Mouse (Mus musculus) neural tube, embryonic 12.5 days (tissue): ENCODE data around the gene Ubd. TPM values are rescaled to one million over a fixed set of nuclear protein-coding genes. Genes with fewer than 3 reads are reported as not detected.

Source experiments
- ATAC-seq: fragments of 200-750 bp; cut with Nextera tagmentation; 2 replicates; pipeline ENCODE4 v1.8.0; 2017; ENCODE audit warnings: low read depth, mild to moderate bottlenecking, moderate TSS enrichment, moderate library complexity; ENCODE audit not compliant: low FRiP score
- H3K27ac ChIP-seq: fragments of 300-500 bp; sonication (generic); 2 replicates; pipeline ENCODE4 v1.5.1; 2016
- H3K27me3 ChIP-seq: fragments of 300-500 bp; sonication (generic); replicated peaks from 2 replicates; pipeline ENCODE4 v1.6.1; 2016; ENCODE audit warnings: mild to moderate bottlenecking
- H3K36me3 ChIP-seq: fragments of 300-500 bp; sonication (generic); 2 replicates; pipeline ENCODE4 v1.6.1; 2016; ENCODE audit warnings: mild to moderate bottlenecking
- H3K4me1 ChIP-seq: fragments of 300-500 bp; sonication (generic); 2 replicates; pipeline ENCODE4 v1.6.1; 2016
- H3K4me2 ChIP-seq: fragments of 300-500 bp; sonication (generic); replicated peaks from 2 replicates; pipeline ENCODE4 v1.6.1; 2016; ENCODE audit warnings: mild to moderate bottlenecking
- H3K4me3 ChIP-seq: fragments of 300-500 bp; sonication (generic); 2 replicates; pipeline ENCODE4 v1.5.1; 2016
- H3K9ac ChIP-seq: fragments of 300-500 bp; sonication (generic); 2 replicates; pipeline ENCODE4 v1.6.1; 2016; ENCODE audit warnings: mild to moderate bottlenecking
- H3K9me3 ChIP-seq: fragments of 300-500 bp; sonication (generic); 2 replicates; pipeline ENCODE4 v1.6.1; 2016; ENCODE audit warnings: mild to moderate bottlenecking
- WGBS: fragments of 180-500 bp; shearing (Covaris S2); methylation state at CpG from one replicate; pipeline ENCODE4 v1.1.7; 2016; 5-methylcytosine and 5-hydroxymethylcytosine counted together
- polyA plus RNA-seq: library from polyadenylated mRNA; unstranded; fragments of >200 nt; fragmentation: Nextera tagmentation; extraction: Ambion mirVana; gene quantifications from 2 replicates; pipeline ENCODE4 v1.2.1, GENCODE M21; 2016

Gene Ubd
- not detected in 2 replicates for polyA plus RNA-seq

GRCm38 (mm10) chr17:37193656-37194055, at the start of gene Ubd:
Gene Ubd, plus strand, starts transcription at chr17:37193892.
- WGBS: 79% methylated on average over 2 of the region's 2 CpGs
- H3K27me3 ChIP-seq: peaks cover 30% of the 10 kb centered on the region
- no peak within 1 kb of the TSS for H3K27ac ChIP-seq
- no peak within 1 kb of the TSS for H3K4me2 ChIP-seq
- H3K36me3 ChIP-seq: no peaks in the 10 kb centered on the region
- no peak within 1 kb of the TSS for H3K9ac ChIP-seq
- ATAC-seq: no peak
- H3K4me3 ChIP-seq: no peak within 1 kb of the TSS
- H3K9me3 ChIP-seq: no peaks in the 10 kb centered on the region
- H3K4me1 ChIP-seq: peaks cover 8% of the 10 kb centered on the region; the same call in 1 of the 2 replicates

GRCm38 (mm10) chr17:37161394-37161793, 32.3 kb upstream of the Ubd start, which contains the start of gene Olfr93:
Gene Olfr93, minus strand, starts transcription at chr17:37161494.
- no peaks in the 10 kb centered on the region for H3K27me3 ChIP-seq
- H3K36me3 ChIP-seq: no peaks in the 10 kb centered on the region
- no peak within 1 kb of the TSS for H3K4me2 ChIP-seq
- H3K9ac ChIP-seq: no peak within 1 kb of the TSS
- H3K27ac ChIP-seq: no peak within 1 kb of the TSS
- no peaks in the 10 kb centered on the region for H3K4me1 ChIP-seq
- H3K9me3 ChIP-seq: no peaks in the 10 kb centered on the region
- H3K4me3 ChIP-seq: no peak within 1 kb of the TSS
- ATAC-seq: no peak

DNA sequence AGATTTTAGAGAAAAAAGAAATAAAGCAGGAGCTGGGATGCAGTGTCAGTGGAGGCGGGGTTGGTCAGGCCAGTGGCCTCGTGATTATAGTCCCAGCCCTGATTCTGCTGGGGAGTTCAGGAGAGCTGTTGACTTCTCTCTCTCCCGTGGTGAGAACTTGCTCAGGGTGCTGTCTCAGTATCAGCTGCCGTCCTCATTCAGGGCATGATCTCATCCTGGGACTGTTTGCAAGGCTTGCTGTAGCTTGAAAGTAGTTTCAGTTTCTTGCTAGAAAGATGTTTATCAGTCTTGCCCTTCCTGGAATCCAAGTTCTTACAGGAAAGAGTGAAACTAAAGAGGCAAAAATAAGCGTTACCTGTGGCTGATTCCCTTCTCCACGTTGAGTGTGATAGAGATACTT, 8.2 kb upstream of the Ubd start:
- Histone ChIP-seq H3K36me3 (no peaks in the 10 kb centered on the region), H3K27me3 (no peaks in the 10 kb centered on the region), H3K27ac (no peak overlapping the region), H3K4me2 (no peak overlapping the region), H3K9ac (no peak overlapping the region), H3K4me3 (no peak overlapping the region), H3K4me1 (no peaks in the 10 kb centered on the region), H3K9me3 (no peaks in the 10 kb centered on the region)
- WGBS: 51% methylated on average over 6 of the region's 6 CpGs
- no peak for ATAC-seq

GRCm38 (mm10) chr17:37190711-37191110, 3.0 kb upstream of the Ubd start:
- ATAC-seq: no peak
- WGBS: 58% methylated on average over 2 of the region's 2 CpGs
- Histone ChIP-seq H3K9ac (no peak overlapping the region), H3K27ac (no peak overlapping the region), H3K4me1 (no peaks in the 10 kb centered on the region), H3K27me3 (0 out of 2 replicates have a peak, but pooled peaks cover 7% of the 10 kb centered on the region), H3K4me3 (no peak overlapping the region), H3K4me2 (no peak overlapping the region), H3K9me3 (no peaks in the 10 kb centered on the region), H3K36me3 (no peaks in the 10 kb centered on the region)

GRCm38 (mm10) chr17:37193032-37193431, 660 bp upstream of the Ubd start:
- Histone ChIP-seq H3K4me1 (peaks cover 8% of the 10 kb centered on the region; the same call in 1 of the 2 replicates), H3K4me2 (no peak overlapping the region), H3K27me3 (peaks cover 24% of the 10 kb centered on the region), H3K4me3 (no peak overlapping the region), H3K9me3 (no peaks in the 10 kb centered on the region), H3K9ac (no peak overlapping the region), H3K36me3 (no peaks in the 10 kb centered on the region), H3K27ac (no peak overlapping the region)
- no peak for ATAC-seq

GRCm38 (mm10) chr17:37194782-37195181, 1.1 kb downstream of the Ubd start:
- Histone ChIP-seq H3K27me3 (peaks cover 30% of the 10 kb centered on the region), H3K27ac (no peak overlapping the region), H3K9me3 (no peaks in the 10 kb centered on the region), H3K4me2 (no peak overlapping the region), H3K4me1 (peaks cover 8% of the 10 kb centered on the region; the same call in 1 of the 2 replicates), H3K9ac (no peak overlapping the region), H3K36me3 (no peaks in the 10 kb centered on the region), H3K4me3 (no peak overlapping the region)
- WGBS: 83% methylated on average over 5 of the region's 5 CpGs
- no peak for ATAC-seq

DNA sequence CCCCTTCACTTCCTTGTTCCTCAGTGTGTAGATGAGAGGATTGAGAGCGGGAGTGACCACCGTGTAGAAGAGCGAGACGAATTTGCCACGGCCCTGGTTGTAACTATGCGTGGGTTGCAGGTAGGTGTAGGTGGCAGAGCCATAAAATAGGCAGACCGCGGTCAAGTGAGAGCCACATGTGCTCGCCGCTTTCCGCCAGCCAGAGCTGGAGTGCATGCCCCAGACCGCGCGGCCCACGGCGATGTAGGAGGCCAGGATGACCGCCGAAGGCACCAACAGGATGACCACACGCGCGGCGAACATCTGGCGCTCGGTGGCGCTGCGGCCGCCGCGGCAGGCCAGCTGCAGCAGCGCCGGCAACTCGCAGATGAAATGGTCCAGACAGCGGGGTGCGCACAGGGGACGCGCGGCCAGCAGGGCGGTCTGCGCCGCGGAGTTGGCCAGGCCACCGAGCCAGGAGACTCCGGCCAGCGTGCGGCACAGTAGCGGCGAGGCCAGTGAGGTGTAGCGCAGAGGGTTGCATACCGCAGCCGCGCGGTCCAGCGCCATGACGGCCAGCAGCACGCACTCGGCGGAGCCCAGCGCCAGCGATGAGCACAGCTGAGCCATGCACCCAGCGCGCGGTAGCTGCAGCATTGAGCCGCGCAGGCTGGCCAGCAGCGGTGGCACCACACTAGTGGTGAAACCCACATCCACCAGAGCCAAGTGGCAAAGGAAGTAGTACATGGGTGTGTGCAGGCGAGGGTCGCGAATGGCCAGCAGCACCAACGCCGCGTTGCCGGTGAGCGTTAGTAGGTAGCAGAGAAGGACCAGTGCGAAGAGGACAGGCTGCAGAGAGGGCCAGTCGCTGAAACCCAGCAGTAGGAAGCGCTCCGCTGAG, 3.4 kb downstream of the Ubd start:
- Histone ChIP-seq H3K36me3 (no peaks in the 10 kb centered on the region), H3K9ac (peak overlapping the region; percentile 49), H3K27me3 (peaks cover 30% of the 10 kb centered on the region), H3K4me2 (peak overlapping the region; percentile 95), H3K27ac (no peak overlapping the region), H3K4me3 (peak overlapping the region; percentile 57), H3K9me3 (no peaks in the 10 kb centered on the region), H3K4me1 (peaks cover 8% of the 10 kb centered on the region; the same call in 1 of the 2 replicates)
- under 1% methylated on average over 77 of the region's 77 CpGs for WGBS
- peak; percentile 88 for ATAC-seq

- Histone ChIP-seq H3K36me3 (no peaks in the 10 kb centered on the region), H3K27me3 (peaks cover 23% of the 10 kb centered on the region), H3K27ac (no peak within 1 kb of the TSS), H3K4me1 (peaks cover 8% of the 10 kb centered on the region; the same call in 1 of the 2 replicates), H3K4me2 (no peak within 1 kb of the TSS), H3K9me3 (no peaks in the 10 kb centered on the region), H3K4me3 (no peak within 1 kb of the TSS), H3K9ac (no peak within 1 kb of the TSS)
- no peak for ATAC-seq
- 77% methylated on average over 2 of the region's 2 CpGs for WGBS
These were observed 7.2 kb downstream of the Ubd start, which contains the start of gene Olfr94 for GRCm38 (mm10) chr17:37200894-37201293. Gene Olfr94, minus strand, starts transcription at chr17:37200994.

DNA sequence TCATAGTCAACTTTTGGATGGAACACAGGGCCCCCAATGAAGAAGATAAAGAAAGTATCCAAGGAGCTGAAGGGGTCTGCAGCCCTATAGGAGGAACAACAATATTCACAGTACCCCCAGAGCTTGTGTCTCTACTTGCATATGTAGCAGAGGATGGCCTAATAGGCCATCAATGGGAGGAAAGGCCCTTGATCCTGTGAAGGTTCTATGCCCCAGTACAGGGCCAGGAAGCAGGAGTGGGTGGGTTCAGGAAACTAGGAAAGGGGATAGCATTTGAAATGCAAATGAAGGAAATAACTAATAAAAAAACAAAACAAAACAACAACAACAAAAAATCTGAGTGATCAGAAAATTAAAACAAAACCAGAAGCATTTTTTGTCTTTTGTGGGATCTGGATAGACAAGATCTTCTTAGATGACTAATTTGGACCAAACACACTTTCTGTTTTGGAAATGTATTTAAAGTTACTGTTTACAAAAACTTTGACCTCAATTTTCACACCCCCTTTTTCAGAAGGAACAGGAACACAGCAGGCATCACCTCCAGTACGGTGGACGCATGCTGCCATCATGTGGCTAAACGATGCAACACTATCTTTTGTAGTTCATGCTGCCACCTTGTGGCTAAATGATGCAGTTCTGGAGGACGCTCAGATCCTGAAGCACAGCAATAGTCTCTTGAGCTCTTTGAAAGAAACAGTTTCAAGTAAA, 9.7 kb downstream of the Ubd start:
- Histone ChIP-seq H3K4me1 (no peaks in the 10 kb centered on the region), H3K4me2 (no peak overlapping the region), H3K9ac (no peak overlapping the region), H3K27ac (no peak overlapping the region), H3K4me3 (no peak overlapping the region), H3K36me3 (no peaks in the 10 kb centered on the region), H3K27me3 (peaks cover 3% of the 10 kb centered on the region), H3K9me3 (no peaks in the 10 kb centered on the region)
- ATAC-seq: peak; percentile 65; the same call in 1 of the 2 replicates
- 1% methylated on average over 4 of the region's 4 CpGs for WGBS

GRCm38 (mm10) chr17:37203917-37204236, 10.2 kb downstream of the Ubd start:
- 0 out of 2 replicates have a peak, but pooled peaks have one; percentile 37 for ATAC-seq
- Histone ChIP-seq H3K4me1 (no peaks in the 10 kb centered on the region), H3K4me3 (no peak overlapping the region), H3K36me3 (no peaks in the 10 kb centered on the region), H3K27ac (no peak overlapping the region), H3K9ac (no peak overlapping the region), H3K9me3 (no peaks in the 10 kb centered on the region), H3K4me2 (no peak overlapping the region), H3K27me3 (no peaks in the 10 kb centered on the region)
- 30% methylated on average over 3 of the region's 3 CpGs for WGBS

GRCm38 (mm10) chr17:37210884-37211768, 17.4 kb downstream of the Ubd start:
- ATAC-seq: peak; percentile 76
- Histone ChIP-seq H3K4me2 (peak overlapping the region; percentile 56), H3K9ac (0 out of 2 replicates have a peak overlapping the region, but pooled peaks have one; percentile 27), H3K27ac (no peak overlapping the region), H3K36me3 (no peaks in the 10 kb centered on the region), H3K9me3 (no peaks in the 10 kb centered on the region), H3K4me1 (no peaks in the 10 kb centered on the region), H3K27me3 (peaks cover 12% of the 10 kb centered on the region), H3K4me3 (peak overlapping the region; percentile 28)
- WGBS: 20% methylated on average over 40 of the region's 40 CpGs
